Mouse (Mus musculus) liver, embryonic 14.5 days (tissue): ENCODE measurements at regions not wholly inside any gene's neighbourhood (a gene's known extent, or its start where the extent isn't known, plus 50 kb on each side); places are given as distances from the start of the nearest gene placed in this dataset.

ENCODE experiments used
- ATAC-seq: fragments of 200-750 bp; cut with Nextera tagmentation; 2 replicates; pipeline ENCODE4 v1.8.0; 2017; ENCODE audit warnings: moderate number of reproducible peaks, mild to moderate bottlenecking, moderate library complexity; ENCODE audit not compliant: insufficient read depth
- DNase-seq, 3 experiments: peaks; one replicate each; pipeline ENCODE4 v3.0.0-alpha.2; 2012 to 2013; ENCODE audit warnings: low read depth in 3 of 3, low spot score in 3 of 3
- H3K27ac ChIP-seq: fragments of 300-500 bp; sonication (generic); 2 replicates; pipeline ENCODE4 v1.5.1; 2014; ENCODE audit warnings: moderate library complexity, mild to moderate bottlenecking, control low read depth, inconsistent platforms
- H3K27me3 ChIP-seq: fragments of 300-500 bp; sonication (generic); 2 replicates; pipeline ENCODE4 v1.6.1; 2014; ENCODE audit warnings: mild to moderate bottlenecking, low read length, moderate library complexity; ENCODE audit not compliant: control insufficient read depth, insufficient read depth
- H3K36me3 ChIP-seq: fragments of 300-500 bp; sonication (generic); replicated peaks from 2 replicates; pipeline ENCODE4 v1.6.1; 2014; ENCODE audit warnings: low read depth; ENCODE audit not compliant: control insufficient read depth, insufficient read depth
- H3K4me1 ChIP-seq, 2 experiments: fragments of 200-500 bp in 1 of 2; fragments of 300-500 bp in 1 of 2; sonication (generic) in 1 of 2; replicated peaks; 2 replicates each; pipeline ENCODE4 v1.6.1; 2012 to 2014; ENCODE audit warnings: antibody characterized with exemption in 1 of 2, inconsistent platforms in 1 of 2, low read length in 1 of 2; ENCODE audit not compliant: control insufficient read depth in 2 of 2, insufficient read depth in 2 of 2
- H3K4me2 ChIP-seq: fragments of 300-500 bp; sonication (generic); 2 replicates; pipeline ENCODE4 v1.6.1; 2014; ENCODE audit warnings: low read depth, mild to moderate bottlenecking, control low read depth, moderate library complexity
- H3K4me3 ChIP-seq, 2 experiments: fragments of 200-500 bp in 1 of 2; fragments of 300-500 bp in 1 of 2; sonication (generic) in 1 of 2; 2 replicates each; pipeline ENCODE4 v1.5.1; 2012 to 2014; ENCODE audit warnings: low read depth in 2 of 2, low read length in 2 of 2, mild to moderate bottlenecking in 2 of 2, control low read depth in 1 of 2, inconsistent platforms in 1 of 2, moderate library complexity in 1 of 2; ENCODE audit not compliant: insufficient read depth in 1 of 2
- H3K9ac ChIP-seq: fragments of 300-500 bp; sonication (generic); replicated peaks from 2 replicates; pipeline ENCODE4 v1.6.1; 2014; ENCODE audit warnings: mild to moderate bottlenecking, control low read depth, moderate library complexity
- H3K9me3 ChIP-seq: fragments of 300-500 bp; sonication (generic); 2 replicates; pipeline ENCODE4 v1.6.1; 2016; ENCODE audit warnings: low read length, mixed read lengths; ENCODE audit not compliant: control insufficient read depth
- CTCF ChIP-seq: IDR thresholded peaks from 2 replicates; pipeline ENCODE4 v1.5.1; 2016; ENCODE audit warnings: antibody characterized with exemption, low read depth, control low read depth
- EP300 ChIP-seq: IDR thresholded peaks from 2 replicates; pipeline ENCODE4 v1.6.1; 2016; ENCODE audit warnings: antibody characterized with exemption, low read depth
- WGBS: fragments of 180-500 bp; shearing (Covaris S2); extraction: QIAGEN DNeasy Blood & Tissue Kit; methylation state at CpG from one replicate; pipeline ENCODE4 v1.1.7; 2014; ENCODE audit not compliant: insufficient replicate concordance; 5-methylcytosine and 5-hydroxymethylcytosine counted together

DNA sequence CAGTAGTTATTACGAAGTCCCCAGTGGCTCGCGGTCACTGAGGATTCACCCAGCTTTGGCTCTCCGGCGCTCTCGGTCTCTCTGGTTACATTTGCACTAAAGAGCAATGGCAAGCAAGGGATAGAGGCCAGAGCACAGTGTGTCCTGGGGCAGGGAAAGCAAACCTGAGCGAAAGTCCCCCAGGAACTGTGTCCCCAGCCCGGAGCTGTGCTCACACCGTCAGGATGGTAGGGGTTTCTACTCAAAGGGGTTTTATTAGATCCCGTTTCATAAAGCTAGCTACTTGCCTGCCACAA lies 125.6 kb downstream of the Nkx6-1 start:
- no peaks in the 10 kb centered on the region for H3K36me3 ChIP-seq
- WGBS = 15% methylated on average over 10 of the region's 10 CpGs
- no peak overlapping the region for H3K27ac ChIP-seq
- ATAC-seq (no peak), DNase-seq (no peak)
- no peak overlapping the region for H3K4me2 ChIP-seq
- H3K9ac ChIP-seq = no peak overlapping the region
- TF ChIP-seq EP300 (no peak), CTCF (no peak)
- no peak overlapping the region for H3K4me3 ChIP-seq
- peaks cover 0 to 2% of the 10 kb centered on the region in 2 experiments; a peak in 1 of 4 replicates for H3K4me1 ChIP-seq
- no peaks in the 10 kb centered on the region for H3K9me3 ChIP-seq
- no peaks in the 10 kb centered on the region for H3K27me3 ChIP-seq

DNA sequence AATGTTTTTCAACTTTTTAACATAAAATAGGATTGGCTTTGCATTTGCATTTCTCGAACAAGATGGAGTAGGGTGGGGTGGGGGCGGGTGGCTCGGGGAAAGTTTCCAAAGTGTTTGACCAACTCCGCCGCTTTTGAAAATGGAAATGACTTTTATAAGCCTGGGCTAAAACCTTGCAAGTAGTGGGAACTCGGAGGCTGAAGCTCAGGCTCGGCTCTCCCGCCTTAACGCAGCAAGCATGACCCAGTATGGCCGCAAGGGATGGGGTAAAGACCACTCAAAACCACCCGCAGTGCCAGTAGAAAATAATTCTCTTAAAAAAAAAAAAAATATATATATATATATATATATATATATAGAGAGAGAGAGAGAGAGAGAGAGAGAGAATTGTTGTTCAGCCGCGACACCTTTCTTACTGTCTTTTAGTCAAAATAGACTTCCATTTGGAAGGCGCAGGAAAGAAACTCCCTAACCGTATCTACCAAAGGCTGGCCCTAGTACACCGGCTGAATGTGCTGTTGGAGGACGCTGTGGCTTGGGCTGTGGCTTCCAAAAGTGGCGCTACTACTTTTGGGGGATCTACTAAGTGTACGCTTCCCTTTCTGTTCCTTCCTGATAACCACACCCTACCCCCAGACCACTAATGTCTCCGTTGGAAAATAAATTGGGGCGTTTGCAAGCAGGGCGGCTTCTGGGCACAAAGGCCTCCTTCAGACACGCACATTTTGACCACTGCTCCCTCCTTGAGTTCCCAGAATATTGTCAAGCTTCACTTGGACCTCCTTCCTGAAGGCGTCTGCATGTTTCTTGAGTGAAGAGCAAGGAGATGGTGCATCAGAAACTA lies 126.2 kb downstream of the Nkx6-1 start:
- no peak overlapping the region for H3K9ac ChIP-seq
- H3K9me3 ChIP-seq = no peaks in the 10 kb centered on the region
- no peak overlapping the region for H3K27ac ChIP-seq
- TF ChIP-seq CTCF (no peak), EP300 (no peak)
- DNase-seq = no peak
- ATAC-seq = no peak
- H3K27me3 ChIP-seq = no peaks in the 10 kb centered on the region
- WGBS = 7% methylated on average over 24 of the region's 24 CpGs
- H3K4me3 ChIP-seq = no peak overlapping the region
- H3K36me3 ChIP-seq = no peaks in the 10 kb centered on the region
- H3K4me1 ChIP-seq = peaks cover 0 to 2% of the 10 kb centered on the region in 2 experiments; a peak in 1 of 4 replicates
- H3K4me2 ChIP-seq = no peak overlapping the region

DNA sequence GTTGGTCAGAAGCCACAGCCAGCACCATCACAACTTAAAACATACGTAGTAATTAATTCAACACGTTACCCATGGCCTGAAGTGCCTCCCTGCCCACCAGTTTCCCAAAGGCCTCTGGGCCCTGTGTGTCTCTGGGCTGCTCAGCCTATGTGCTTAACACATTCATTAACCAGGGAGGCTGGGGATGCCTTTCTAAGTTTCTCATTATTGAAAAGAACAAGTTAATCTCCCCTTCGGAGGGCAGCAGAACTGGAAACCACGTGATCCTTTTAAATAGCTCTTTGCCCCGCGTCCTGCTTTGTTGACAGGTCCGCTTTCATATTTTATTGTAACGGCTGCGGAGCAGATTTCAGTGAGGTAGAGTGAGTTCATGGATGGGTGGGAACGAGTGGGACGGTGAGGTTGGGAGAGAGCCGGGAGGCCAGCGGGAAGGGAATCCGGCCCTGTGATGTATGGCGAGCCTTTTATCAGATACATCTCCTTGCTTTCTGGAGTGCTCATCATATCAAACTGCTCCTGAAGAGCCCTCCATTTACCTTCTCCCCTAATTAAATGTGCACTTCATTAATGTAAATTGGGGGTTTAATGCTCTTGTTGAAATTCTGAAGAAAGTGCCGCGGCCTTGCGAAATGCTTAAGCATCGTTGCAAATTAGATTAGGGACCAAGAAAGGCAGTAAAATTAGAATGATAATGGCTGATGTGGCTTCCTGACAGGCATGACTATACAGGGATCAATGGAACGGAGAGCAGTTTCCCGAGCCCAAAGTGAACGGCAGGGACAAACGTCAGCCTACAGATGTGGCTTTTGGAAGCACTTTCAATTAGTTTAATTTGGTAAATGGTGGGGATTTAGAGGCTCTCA lies 127.0 kb downstream of the Nkx6-1 start:
- TF ChIP-seq EP300 (no peak), CTCF (no peak)
- Histone ChIP-seq H3K36me3 (no peaks in the 10 kb centered on the region), H3K4me1 (peaks cover 0 to 2% of the 10 kb centered on the region in 2 experiments; a peak in 1 of 4 replicates), H3K27me3 (no peaks in the 10 kb centered on the region), H3K9ac (no peak overlapping the region), H3K4me3 (no peak overlapping the region), H3K9me3 (no peaks in the 10 kb centered on the region), H3K27ac (no peak overlapping the region), H3K4me2 (no peak overlapping the region)
- WGBS = 30% methylated on average over 23 of the region's 23 CpGs
- no peak for ATAC-seq
- DNase-seq = no peak

DNA sequence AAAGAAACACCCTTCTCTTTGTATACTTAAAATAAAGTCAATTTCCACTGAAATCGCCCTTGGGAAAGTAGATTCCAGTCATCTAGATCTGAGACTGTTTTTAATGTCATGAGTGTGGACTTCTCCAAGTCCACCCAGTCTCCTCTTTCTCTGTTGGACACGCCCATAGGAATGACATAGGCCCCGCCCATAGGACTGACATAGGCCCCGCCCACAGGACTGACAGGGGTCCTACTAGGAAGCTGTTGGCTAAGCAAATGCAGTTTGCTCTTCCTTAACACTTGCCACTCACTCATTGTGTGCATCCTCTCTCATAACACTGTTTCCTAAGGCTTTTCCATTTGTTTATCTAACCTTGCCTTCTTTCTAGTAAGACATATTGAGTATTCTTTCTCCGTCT lies 129.3 kb downstream of the Nkx6-1 start:
- WGBS = 47% methylated on average over 5 of the region's 5 CpGs
- no peak overlapping the region for H3K27ac ChIP-seq
- TF ChIP-seq CTCF (no peak), EP300 (no peak)
- no peak overlapping the region for H3K4me3 ChIP-seq
- peaks cover 0 to 2% of the 10 kb centered on the region in 2 experiments; a peak in 1 of 4 replicates for H3K4me1 ChIP-seq
- ATAC-seq (no peak), DNase-seq (no peak)
- H3K9me3 ChIP-seq = no peaks in the 10 kb centered on the region
- H3K4me2 ChIP-seq = no peak overlapping the region
- no peaks in the 10 kb centered on the region for H3K36me3 ChIP-seq
- no peak overlapping the region for H3K9ac ChIP-seq
- H3K27me3 ChIP-seq = no peaks in the 10 kb centered on the region

DNA sequence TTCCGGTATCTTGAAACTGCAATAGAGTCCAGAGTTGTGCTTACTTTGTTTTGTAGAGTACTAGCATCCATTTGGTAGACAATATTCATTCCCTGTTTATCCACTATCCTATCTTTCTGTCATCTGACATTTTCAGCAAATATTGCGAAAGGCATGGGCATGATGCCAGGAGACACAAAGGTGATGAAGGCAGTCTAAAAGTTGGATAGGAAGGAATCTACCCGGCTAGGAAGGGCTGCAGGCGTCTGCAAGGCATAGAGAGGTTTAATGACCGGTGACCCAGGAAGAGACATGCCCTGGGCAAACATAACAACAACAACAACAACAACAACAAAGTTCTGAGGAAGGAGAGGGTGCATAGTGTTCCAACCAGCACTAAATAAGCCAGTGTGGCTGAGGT lies 139.4 kb downstream of the Nkx6-1 start:
- WGBS = 55% methylated on average over 5 of the region's 5 CpGs
- no peak overlapping the region for H3K27ac ChIP-seq
- no peaks in the 10 kb centered on the region for H3K27me3 ChIP-seq
- no peak overlapping the region for H3K9ac ChIP-seq
- TF ChIP-seq CTCF = no peak
- TF ChIP-seq EP300 = no peak
- H3K4me3 ChIP-seq = no peak overlapping the region
- no peak for DNase-seq
- no peak overlapping the region for H3K4me2 ChIP-seq
- no peaks in the 10 kb centered on the region for H3K4me1 ChIP-seq
- H3K36me3 ChIP-seq = no peaks in the 10 kb centered on the region
- H3K9me3 ChIP-seq = no peaks in the 10 kb centered on the region
- ATAC-seq = no peak
